Mouse (Mus musculus) erythroblast, embryonic 14.5 days (primary cell): ENCODE results near the gene Vcpkmt.

Experiments used
- GATA1 ChIP-seq: IDR thresholded peaks from 2 replicates; pipeline ENCODE4 v1.6.1; 2012; ENCODE audit warnings: low read length, inconsistent platforms, mixed read lengths
- TAL1 ChIP-seq: IDR thresholded peaks from 3 replicates; pipeline ENCODE4 v1.6.1; 2012; ENCODE audit warnings: low read length, inconsistent platforms, mixed read lengths

GRCm38 (mm10) chr12:69533237-69533636 lies 49.6 kb downstream of the Vcpkmt start:
- no peak for TF ChIP-seq GATA1
- no peak for TF ChIP-seq TAL1
